Mouse (Mus musculus): ENCODE measurements at regions not wholly inside any gene's neighbourhood (a gene's known extent, or its start where the extent isn't known, plus 50 kb on each side); places are given as distances from the start of the nearest gene placed in this dataset.
"Not testable (repeated sequence)": the region's sequence is repeated elsewhere in the genome, so short reads cannot be mapped to it uniquely, and the experiment has no call there.

DNA sequence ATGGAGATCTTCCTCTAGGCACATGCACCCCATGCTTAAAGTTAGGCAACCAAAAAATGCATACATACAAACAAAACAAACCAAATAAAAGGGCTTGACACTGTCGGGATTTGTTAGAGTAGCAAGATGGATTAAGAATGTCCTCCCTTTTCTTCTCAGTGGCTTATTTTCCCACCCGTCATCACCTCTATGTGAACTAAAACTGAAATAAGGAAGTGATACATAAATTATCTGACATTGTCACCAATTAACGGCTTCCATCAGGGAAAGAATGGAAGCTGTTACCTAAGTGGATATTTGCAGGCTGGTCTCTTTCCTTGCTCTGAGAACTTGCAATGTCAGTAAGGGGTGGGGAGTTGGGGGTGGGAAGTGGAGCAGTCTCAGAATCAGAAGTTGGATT is 541.5 kb downstream of the Diaph3 start:
- DNase-seq (ENCODE audit: low spot score), result no peak

DNA sequence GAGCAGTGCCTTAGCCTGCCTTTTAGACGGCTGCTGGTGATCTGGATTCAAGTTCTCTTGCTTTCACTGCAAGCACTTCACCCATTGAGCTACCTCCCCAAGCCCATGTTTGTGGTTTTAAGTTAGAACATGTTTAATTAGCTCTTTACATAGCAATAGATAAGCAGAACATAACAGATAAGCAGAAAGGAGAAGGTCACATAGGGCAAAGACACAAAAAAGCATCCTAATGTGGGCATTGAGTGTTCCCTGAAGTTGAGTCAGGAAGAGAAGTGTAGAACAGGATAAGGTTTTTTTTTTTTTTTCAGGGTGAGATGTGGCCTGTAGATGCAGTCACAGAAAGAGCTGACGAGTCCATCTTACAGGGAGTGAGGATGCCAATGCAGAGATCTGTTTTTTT is 552.5 kb downstream of the Diaph3 start:
- no peak for DNase-seq (ENCODE audit: low spot score)

DNA sequence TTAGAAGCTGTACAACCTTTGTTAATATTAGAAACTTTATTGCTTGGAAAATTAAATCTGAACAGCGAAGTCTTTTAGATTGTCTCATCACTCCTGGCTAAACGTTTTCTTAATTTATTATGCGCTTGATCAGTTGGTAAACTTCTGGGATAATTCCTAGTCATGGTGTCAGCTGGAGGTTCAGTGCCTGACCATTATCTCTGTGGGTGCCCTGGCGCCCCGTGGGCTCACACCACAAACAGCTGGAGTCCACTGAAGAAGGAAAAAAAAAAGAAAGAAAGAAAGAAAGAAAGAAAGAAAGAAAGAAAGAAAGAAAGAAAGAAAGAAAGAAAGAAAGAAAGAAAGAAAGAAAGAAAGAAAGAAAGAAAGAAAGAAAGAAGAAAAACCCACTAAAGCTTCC is 555.1 kb downstream of the Diaph3 start:
- not testable (repeated sequence) for DNase-seq (ENCODE audit: low spot score)

DNA sequence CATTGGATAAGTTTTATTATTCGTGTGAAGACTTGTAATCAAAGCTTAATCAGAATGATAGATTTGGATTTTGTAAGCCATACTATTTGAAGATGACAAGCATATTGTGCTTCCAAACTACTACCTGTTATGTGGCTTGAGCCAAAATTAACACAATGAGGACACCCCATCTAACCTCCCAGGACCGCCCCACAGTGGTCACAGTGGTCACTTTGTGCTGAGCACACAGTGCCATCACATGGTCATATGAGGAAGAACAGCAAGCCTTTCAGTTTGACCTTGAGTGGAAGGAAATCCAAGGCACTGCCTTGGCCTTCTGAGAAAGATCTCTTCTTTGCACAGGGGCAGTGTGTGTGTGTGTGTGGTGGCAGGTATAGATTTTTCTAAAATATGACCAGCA is 578.3 kb downstream of the Diaph3 start:
- DNase-seq (ENCODE audit: low spot score), result peak; percentile 3

DNA sequence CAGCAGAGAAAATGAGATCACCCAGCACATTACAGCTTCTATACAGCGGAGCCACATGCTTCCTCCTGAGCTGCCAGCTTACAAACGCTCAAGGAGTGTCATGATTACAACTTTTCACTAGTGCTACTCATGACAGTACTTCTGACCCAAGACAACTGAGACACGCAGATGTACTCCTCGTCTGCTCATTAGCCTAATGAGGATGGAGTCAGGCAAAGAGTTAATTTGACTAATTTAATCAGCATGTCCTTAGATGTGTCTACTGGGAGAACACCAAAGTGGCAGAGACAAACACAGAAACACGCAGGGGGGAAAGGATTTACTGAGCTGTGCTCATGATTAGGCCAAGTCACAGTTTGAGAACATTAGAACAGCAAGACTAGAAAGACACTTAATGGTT is 603.0 kb downstream of the Diaph3 start:
- no peak for DNase-seq (ENCODE audit: low spot score)

DNA sequence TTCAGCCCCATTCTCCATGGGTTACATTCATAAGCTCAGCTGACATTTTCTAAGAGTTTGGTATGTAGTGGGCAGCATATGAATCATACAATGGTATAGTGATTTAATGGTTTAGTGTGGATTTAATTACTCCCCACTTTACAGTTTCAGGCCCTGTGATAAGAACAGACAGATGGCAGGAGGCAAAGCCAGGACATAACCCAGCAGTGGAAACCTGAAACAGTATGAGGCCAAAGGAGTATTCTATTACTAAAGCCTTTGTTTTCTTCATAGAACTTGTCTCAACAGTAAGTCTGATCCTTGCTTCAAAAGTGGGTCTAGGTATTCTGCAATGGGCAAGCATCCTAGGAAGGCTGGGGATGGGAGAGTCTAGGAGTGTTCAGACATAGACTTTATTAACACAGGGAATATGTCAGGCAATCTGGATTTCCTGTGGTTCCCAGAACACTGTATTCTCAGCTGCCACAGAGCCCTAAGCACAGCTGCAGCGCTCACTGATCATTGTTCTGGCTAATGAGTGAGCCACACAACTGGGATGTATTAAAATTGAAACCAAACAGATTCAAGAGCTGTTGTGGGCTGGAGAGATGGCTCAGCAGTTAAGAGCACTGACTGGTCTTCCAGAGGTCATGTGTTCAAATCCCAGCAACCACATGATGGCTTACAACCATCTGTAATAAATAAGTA is 604.6 kb downstream of the Diaph3 start:
- no peak for DNase-seq (ENCODE audit: low spot score)

DNA sequence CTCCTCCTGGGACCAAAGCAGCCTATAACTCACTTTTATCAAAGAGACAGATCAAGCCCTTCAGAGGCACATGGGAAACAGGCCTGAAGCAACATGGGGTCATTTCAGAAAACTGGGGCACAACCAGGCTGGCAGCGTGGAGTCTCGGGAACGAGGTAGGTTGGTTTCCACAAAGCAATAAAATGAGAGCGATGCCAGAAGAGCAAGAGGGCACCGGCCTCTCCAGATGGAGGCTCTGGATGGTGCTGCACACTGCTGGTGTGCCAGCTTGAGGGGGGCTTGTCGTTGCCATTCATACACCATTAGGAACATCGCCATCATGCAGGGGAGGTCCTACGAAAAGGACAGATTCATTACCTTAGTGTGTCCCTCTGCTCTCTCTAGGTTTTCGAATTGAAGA is 630.6 kb downstream of the Diaph3 start:
- DNase-seq (ENCODE audit: low spot score), result no peak

DNA sequence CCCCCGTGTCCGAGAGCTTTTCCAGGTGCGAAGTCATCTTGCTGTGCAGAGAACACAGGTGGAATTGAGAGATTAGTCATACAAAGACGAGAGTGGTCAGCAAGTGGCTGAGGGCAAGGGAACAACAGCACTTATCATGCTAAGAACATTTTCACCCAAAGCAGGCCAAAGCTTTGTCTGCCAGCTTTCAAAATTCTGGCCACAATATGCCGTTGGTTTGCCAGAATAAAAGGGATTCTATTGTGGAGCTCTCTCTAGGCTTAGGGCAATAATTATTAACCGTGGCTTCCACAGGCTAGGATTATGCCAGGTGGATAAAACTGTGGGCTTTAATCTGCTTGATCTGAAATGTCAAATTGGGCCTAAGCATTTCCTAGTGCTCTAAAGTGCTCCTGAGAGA is 631.3 kb downstream of the Diaph3 start:
- no peak for DNase-seq (ENCODE audit: low spot score)

DNA sequence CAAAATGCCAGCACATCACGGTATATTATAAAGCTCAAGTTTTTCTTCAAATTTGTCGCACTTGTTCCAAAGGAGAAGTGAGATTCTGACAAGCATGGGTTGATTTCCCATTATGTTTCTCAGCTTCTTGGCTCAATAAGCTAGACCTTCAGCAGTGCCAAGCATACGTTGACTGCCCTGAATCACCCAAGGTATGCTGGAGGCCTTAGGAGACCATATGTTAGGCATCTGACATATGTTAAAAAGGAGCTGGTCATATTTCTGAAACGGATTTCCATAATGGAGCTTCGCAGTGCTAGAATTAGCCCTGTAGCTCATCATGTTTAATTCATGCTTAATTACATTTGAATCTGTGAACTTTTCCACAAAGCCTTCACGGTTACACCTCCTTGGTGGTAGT is 634.7 kb downstream of the Diaph3 start:
- DNase-seq (ENCODE audit: low spot score), result no peak

DNA sequence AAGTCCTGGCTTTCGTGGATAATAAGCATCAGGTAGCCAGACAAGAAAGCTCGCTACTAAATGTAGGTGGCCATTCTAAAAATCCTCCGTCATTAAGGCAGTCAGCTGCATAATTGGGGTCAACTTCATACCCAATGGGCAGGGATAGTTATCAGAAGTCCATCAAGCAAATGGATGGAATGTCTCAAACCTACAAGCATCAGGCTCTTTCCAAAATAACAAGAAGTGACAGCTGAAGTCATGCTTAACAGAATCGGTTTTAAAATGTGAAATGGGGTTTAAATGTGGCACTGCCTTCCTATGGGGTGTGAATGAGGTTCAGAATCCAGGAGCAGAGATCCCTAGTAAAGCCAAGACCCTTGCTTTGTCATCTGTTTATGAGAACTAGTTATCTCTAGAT is 650.2 kb downstream of the Diaph3 start:
- DNase-seq (ENCODE audit: low spot score), result no peak

DNA sequence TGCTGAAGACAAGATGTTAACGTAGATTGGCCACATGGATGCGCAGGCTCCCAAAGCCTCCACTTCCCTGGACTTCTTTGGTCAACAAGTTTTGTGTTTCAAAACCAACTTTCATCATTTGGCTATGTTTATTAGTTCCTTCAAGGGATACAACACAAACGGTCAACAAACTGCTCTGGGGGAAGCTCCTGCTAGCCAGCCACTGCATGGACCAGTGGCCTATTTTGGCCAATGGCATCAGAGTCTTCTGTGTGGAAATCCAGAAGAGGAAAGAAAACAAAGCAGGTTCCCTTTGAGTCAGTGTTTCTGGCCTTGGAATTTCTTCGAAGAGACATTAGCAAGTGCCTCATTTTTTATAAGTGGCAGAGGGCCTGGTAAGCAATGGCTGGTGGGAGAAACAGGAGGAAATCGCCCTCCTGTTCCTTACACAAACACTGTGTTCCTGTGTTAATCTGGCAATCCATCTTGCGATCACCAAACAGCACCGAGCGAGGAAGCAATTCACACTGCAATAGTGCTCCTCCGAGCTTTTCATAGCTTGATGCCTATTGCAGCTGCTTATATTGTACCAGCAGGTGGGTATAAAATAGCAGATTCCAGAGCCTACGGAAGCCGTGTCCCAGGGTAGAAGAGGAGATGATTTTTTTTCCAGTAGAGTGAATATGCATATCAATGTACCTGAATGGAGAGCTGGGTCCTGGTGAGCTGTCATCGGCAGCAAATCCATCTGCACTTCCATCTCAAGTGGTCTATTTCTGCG is 651.0 kb downstream of the Diaph3 start:
- no peak for DNase-seq (ENCODE audit: low spot score)

DNA sequence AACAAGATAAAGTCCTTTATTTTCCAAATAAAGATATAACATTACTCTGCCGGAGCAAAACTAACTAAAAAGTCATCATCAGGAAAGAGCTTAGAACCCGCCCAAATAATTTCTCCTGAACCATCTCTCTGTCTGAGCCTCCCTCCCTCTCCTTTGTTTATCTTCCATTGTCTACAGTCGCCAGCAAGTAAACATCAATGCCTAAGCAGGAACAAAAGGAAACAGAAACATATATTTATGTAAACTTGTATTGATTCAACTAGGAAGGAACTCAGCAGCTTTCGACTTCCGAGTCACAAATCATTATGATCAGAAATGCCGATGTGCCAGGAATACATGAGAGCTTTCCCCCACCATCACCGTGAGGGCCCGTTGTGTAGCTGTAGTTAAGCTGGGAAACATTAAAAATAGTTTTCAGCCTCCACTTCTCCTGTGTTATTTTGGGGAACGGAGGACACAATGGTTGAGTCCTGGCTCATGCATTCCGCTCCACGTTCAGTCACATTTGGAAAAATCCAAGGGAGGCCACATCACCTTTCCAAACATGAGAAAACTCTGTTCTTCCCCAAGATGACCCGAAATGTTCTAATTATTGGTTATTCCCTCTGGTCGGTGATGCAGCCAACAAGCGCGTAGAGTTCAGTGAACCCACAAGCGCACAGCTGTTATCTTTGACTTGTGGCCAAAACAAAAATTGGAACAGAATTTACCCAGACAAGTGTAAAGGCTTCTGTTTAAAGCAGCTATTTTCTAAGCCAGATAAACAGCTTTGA is 651.8 kb downstream of the Diaph3 start:
- peak; percentile 23 for DNase-seq (ENCODE audit: low spot score)

DNA sequence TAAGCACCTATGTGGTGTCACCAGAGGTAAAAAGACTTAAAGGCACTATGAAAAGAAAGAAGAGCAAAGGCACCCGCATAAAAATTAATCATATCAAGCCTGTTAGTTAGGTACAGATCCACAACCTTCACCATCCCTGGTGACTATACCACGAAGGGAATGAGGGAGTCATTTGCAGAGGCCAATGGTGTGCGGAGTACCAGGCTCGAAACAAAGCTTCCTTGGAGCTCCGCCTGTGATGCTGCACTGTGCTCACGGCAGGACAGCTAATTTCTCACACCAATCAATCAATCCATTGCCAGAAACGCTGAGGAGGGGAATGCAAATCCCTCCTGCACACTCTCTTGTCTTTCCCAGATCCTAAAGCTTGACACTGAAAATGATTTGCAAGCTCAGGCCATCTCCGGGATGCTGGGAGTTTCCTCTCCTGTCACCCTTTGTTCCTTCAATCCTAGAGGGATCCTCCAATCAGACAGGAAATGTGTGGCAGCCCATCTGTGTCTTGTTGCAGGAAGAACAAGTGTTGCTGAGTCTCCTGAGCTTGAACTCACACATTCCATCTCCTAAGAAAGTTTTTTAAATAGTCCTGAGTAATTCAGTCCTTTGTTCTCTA is 653.6 kb downstream of the Diaph3 start:
- no peak for DNase-seq (ENCODE audit: low spot score)

DNA sequence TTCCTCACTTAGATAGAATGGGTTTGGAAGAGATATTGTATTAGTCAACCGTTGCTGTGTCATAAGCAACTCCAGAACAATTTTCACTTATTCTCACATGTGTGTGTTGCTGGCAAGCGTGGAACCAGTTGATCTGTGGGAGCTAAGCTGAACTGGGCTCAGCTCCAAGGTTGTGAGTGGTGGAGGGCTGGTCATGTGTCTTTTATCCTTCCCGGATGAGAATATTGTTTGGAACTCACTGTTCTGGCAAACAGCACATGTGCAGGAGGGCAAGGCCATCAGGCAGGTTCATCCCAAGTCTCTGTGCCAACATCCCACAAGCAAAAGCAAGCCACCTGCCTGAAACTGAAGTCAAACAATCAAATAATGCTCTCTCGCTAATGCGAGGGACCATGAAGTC is 656.8 kb downstream of the Diaph3 start:
- DNase-seq (ENCODE audit: low spot score), result no peak

DNA sequence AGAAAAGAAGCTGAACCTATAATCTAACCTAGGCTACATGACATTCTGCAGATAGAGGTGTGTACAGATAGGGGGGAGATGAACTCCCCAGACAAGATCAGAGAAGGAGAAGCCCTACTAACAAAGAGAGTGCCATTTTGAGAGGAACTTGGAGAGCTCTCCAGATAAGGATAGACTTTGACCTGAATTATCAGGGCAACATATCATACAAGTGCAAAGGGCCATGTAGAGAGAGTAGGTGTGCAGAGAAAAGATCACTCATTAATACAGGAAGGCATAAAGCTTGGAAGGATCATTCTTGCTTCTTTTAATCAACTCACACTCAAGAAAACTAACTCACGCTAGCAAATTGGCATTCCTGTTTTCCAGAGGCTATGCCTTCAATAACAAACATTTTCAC is 667.4 kb downstream of the Diaph3 start:
- no peak for DNase-seq (ENCODE audit: low spot score)

DNA sequence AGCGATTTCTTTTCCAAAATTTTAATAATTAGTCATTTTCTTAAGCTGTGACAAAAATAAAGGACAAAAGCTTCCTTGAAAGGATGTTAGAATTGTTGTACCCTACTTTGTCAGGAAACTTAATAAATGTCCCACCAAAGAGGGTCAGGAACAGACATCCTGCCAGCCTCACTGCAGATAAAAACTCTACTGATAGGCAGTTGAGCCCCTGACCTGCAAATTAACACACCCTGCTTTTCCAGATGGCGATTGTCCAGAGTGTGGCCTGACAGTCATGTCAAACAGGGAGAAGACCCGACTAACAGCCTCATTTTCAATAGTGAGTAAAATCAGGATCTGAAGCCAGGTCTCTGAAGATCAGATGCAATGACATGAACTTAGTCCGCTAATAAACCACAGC is 670.6 kb downstream of the Diaph3 start:
- DNase-seq (ENCODE audit: low spot score), result no peak

DNA sequence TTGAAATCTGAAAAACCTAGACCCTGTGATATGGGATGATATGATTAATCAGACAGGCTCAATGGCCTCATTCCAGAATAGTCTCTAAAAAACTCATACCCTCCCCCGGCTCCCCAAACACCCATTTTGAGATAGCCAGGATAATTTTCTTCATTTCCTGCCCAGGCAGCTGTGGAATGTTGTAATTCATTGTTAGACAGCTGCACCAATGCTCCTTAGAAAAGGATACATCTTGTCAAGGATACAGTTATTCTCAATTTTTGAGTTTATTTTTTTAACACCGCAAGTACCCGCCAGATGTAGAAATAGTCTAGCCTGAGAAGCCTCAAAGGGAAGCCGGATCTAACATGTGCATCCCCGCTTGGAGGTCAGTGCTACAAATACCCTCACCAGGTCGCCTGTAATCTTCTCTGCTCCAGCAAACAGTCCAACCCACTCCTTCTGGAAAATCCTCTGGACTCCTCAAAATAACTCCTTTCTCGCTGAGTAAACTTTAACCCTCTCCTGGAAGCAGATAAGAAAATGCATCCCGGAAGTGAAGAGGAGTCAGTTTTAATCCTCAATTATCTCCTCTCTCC is 673.1 kb downstream of the Diaph3 start:
- DNase-seq (ENCODE audit: low spot score), result no peak

DNA sequence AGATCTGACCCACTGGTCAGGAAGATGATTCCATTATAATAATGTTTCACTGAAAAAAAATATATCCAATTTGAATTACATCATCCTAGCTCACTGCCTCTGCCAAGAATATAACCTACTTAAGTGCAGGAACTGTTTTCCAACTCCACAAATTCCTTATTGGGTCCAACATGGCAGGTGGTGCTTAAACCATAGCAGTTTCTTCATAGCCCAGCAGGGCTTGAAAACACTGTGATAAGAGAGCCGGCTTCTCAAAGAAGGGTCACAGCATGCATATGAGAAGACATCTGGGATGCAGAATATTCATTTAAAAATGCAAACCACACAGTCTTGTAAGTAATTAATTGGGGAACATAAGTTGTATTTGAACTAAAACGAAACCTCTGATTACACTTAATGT is 677.6 kb downstream of the Diaph3 start:
- DNase-seq (ENCODE audit: low spot score), result no peak

DNA sequence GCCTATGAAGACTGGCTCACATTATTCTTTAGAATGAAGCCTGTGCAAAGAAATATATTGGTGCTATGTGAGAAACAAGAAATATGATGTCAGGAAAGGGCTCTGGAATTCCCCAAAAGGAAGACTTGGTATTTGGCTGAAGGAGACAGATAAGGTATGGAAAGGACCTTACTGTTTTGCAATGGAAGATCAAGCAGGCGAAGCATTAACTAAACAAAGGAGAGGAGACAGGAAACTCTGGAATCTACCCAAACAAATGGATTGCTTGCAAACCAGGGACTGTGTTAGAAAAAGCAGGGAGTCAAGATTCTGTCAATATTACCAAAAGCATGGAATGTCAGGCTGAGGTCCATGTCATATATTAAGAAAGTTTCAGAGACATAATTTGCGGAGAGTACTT is 687.9 kb downstream of the Diaph3 start:
- DNase-seq (ENCODE audit: low spot score), result no peak

DNA sequence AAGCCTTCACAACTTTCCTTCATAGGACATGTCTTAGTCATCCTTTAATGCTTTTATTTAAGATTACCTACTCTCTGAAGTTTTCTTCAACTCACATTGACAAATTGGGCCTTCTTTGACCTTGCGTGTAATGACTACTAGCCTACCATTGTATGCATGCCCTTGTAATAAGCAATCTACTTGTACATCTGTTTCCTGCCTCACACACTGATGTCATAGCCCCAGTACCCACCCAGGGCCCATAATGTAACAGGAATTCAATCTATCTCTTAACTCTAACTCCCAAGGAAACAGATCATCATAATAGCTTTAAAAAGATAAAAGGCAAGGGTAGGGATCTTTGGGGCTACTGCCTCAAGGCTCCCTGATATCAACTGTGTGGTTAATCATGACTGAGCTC is 690.4 kb downstream of the Diaph3 start:
- no peak for DNase-seq (ENCODE audit: low spot score)

DNA sequence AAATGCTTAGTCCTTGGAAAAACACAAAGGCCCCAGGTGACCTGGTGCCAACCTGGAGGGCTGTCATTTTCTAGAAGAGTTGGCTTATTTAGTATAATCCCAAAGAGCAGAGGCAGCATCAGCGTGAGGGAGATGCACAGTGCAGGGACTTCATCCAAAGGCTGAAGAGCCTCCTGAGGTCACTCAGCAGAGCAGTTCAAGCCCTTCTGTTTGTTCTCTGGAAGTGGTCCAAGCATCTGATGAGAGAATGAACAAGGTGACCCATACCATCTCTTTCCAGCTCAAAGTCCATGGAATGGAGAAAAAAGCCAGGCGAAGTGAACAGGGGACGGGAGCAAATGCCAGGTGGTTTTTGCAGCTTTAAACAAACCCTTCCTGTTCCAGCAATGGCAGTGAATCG is 695.9 kb downstream of the Diaph3 start:
- no peak for DNase-seq (ENCODE audit: low spot score)

Measured in ovary, postnatal 14 days (tissue).